In genomic region chr5:103835471-103836147, GRCm38 (mm10) we compare ENCODE assay signal across 18 mouse cellular contexts.
DNase-seq lines count a peak whose midpoint lies in the region; ATAC-seq lines count a peak whose summit lies in the region.
"Had no signal": no experiment of that assay in that cellular context is flagged by ENCODE, and none has a peak within 500 bp of the region (broad histone marks: within the 10 kb centered on the region; RNA-seq: fewer than 3 reads in every experiment).

No protein-coding gene starts in this region.

- H3K9ac ChIP-seq in forebrain, embryonic 12.5 days: no peak overlapping the region
- no peak overlapping the region for H3K9ac ChIP-seq in forebrain, embryonic 11.5 days (ENCODE audit: low read length)
- no peak overlapping the region for H3K9ac ChIP-seq in forebrain, embryonic 14.5 days (ENCODE audit: low read length)
- H3K9ac ChIP-seq in kidney, embryonic 15.5 days: no peak overlapping the region
- H3K9ac ChIP-seq: embryonic facial prominence, embryonic 15.5 days; intestine, embryonic 15.5 days; neural tube, embryonic 13.5 days had no signal

- no peaks in the 10 kb centered on the region for H3K4me1 ChIP-seq in forebrain, embryonic 12.5 days
- H3K4me1 ChIP-seq in forebrain, embryonic 11.5 days (replicated peaks; ENCODE audit: control insufficient read depth, insufficient read depth, low read length): no peaks in the 10 kb centered on the region
- H3K4me1 ChIP-seq in forebrain, embryonic 14.5 days (ENCODE audit: control insufficient read depth, insufficient read depth, low read length): peaks cover 3% of the 10 kb centered on the region
- peaks cover 40% of the 10 kb centered on the region for H3K4me1 ChIP-seq in kidney, embryonic 15.5 days
- H3K4me1 ChIP-seq: intestine, embryonic 15.5 days had no signal

- WGBS in forebrain, embryonic 12.5 days: 89% methylated on average over 15 of the region's 15 CpGs
- 87% methylated on average over 15 of the region's 15 CpGs for WGBS in forebrain, embryonic 11.5 days
- WGBS in forebrain, embryonic 14.5 days: 68% methylated on average over 15 of the region's 15 CpGs
- 57% methylated on average over 15 of the region's 15 CpGs for whole genome bisulfite sequencing in kidney, embryonic 15.5 days

- no peak overlapping the region for H3K4me2 ChIP-seq in forebrain, embryonic 12.5 days
- H3K4me2 ChIP-seq in forebrain, embryonic 11.5 days (ENCODE audit: low read depth, low read length, severe bottlenecking): no peak overlapping the region
- no peak overlapping the region for H3K4me2 ChIP-seq in forebrain, embryonic 14.5 days (ENCODE audit: low read length)
- peak overlapping the region; percentile 4; the same call in 1 of the 2 replicates for H3K4me2 ChIP-seq in kidney, embryonic 15.5 days
- H3K4me2 ChIP-seq: embryonic facial prominence, embryonic 15.5 days; intestine, embryonic 15.5 days; neural tube, embryonic 13.5 days had no signal

- DNase-seq in forebrain, embryonic 11.5 days (ENCODE audit: low spot score): no peak
- DNase-seq in kidney, adult 18-20 months: peak; percentile 64
- no peak for DNase-seq in kidney, postnatal 4 days
- DNase-seq in forebrain, embryonic 14.5 days (ENCODE audit: low spot score): peak; percentile 49
- no peak for DNase-seq in ovary, postnatal 10 days (ENCODE audit: low spot score)
- DNase-seq: adrenal gland, postnatal 36 days; B cell, adult 2 months; lung, adult 18-20 months; lung, postnatal 4 days; retina, postnatal 1 day had no signal

- H3K9me3 ChIP-seq in forebrain, embryonic 12.5 days: no peaks in the 10 kb centered on the region
- H3K9me3 ChIP-seq in forebrain, embryonic 11.5 days (ENCODE audit: control insufficient read depth, low read length): no peaks in the 10 kb centered on the region
- H3K9me3 ChIP-seq in forebrain, embryonic 14.5 days (replicated peaks; ENCODE audit: control insufficient read depth, low read length): no peaks in the 10 kb centered on the region
- no peaks in the 10 kb centered on the region for H3K9me3 ChIP-seq in kidney, embryonic 15.5 days (replicated peaks)
- H3K9me3 ChIP-seq: embryonic facial prominence, embryonic 15.5 days; hindbrain, embryonic 10.5 days; intestine, embryonic 15.5 days; neural tube, embryonic 13.5 days had no signal

- no peak overlapping the region for H3K4me3 ChIP-seq in forebrain, embryonic 12.5 days (replicated peaks)
- no peak overlapping the region for H3K4me3 ChIP-seq in forebrain, embryonic 11.5 days (ENCODE audit: low read depth, low read length)
- H3K4me3 ChIP-seq in forebrain, embryonic 14.5 days (ENCODE audit: low read depth, low read length): no peak overlapping the region
- H3K4me3 ChIP-seq in kidney, embryonic 15.5 days (replicated peaks): no peak overlapping the region
- H3K4me3 ChIP-seq: embryonic facial prominence, embryonic 15.5 days; heart, adult 2 months; hindbrain, embryonic 10.5 days; intestine, embryonic 15.5 days; neural tube, embryonic 13.5 days had no signal

- peaks cover 5% of the 10 kb centered on the region; the same call in 1 of the 2 replicates for H3K36me3 ChIP-seq in forebrain, embryonic 12.5 days (replicated peaks)
- no peaks in the 10 kb centered on the region; the same call in 1 of the 2 replicates for H3K36me3 ChIP-seq in forebrain, embryonic 11.5 days (ENCODE audit: control insufficient read depth, insufficient read depth, low read length)
- 0 out of 2 replicates have a peak, but pooled peaks cover 4% of the 10 kb centered on the region for H3K36me3 ChIP-seq in forebrain, embryonic 14.5 days (ENCODE audit: control insufficient read depth, insufficient read depth, low read length)
- H3K36me3 ChIP-seq in kidney, embryonic 15.5 days: peaks cover 34% of the 10 kb centered on the region

- H3K27me3 ChIP-seq in forebrain, embryonic 12.5 days: no peaks in the 10 kb centered on the region
- no peaks in the 10 kb centered on the region for H3K27me3 ChIP-seq in forebrain, embryonic 11.5 days (ENCODE audit: control insufficient read depth, insufficient read depth, low read length)
- H3K27me3 ChIP-seq in forebrain, embryonic 14.5 days (replicated peaks; ENCODE audit: control insufficient read depth, insufficient read depth, low read length): no peaks in the 10 kb centered on the region
- no peaks in the 10 kb centered on the region for H3K27me3 ChIP-seq in kidney, embryonic 15.5 days
- H3K27me3 ChIP-seq: embryonic facial prominence, embryonic 15.5 days; intestine, embryonic 15.5 days; neural tube, embryonic 13.5 days had no signal

- no peak for ATAC-seq in forebrain, embryonic 12.5 days (ENCODE audit: low FRiP score)
- ATAC-seq in forebrain, embryonic 11.5 days (replicated peaks; ENCODE audit: low FRiP score): no peak
- ATAC-seq in forebrain, embryonic 14.5 days: peak; percentile 37; the same call in 1 of the 2 replicates
- ATAC-seq in kidney, embryonic 15.5 days (replicated peaks; ENCODE audit: low FRiP score): no peak
- ATAC-seq in activated CD4-positive, CD25-positive, alpha-beta regulatory T cell, adult 4 months: no peak
- ATAC-seq: intestine, embryonic 15.5 days had no signal

- 0 out of 2 replicates have a peak overlapping the region, but pooled peaks have one; percentile 25 for H3K27ac ChIP-seq in forebrain, embryonic 12.5 days
- no peak overlapping the region for H3K27ac ChIP-seq in forebrain, embryonic 11.5 days (ENCODE audit: low read depth, low read length)
- no peak overlapping the region for H3K27ac ChIP-seq in forebrain, embryonic 14.5 days (ENCODE audit: low read depth, low read length)
- H3K27ac ChIP-seq in kidney, embryonic 15.5 days: peak overlapping the region; percentile 85
- H3K27ac ChIP-seq: embryonic facial prominence, embryonic 15.5 days; heart, adult 2 months; hindbrain, embryonic 10.5 days; intestine, embryonic 15.5 days; neural tube, embryonic 13.5 days had no signal

Comparison
In these comparisons a context has a peak if more than half of its experiments do, and no peak if none do; other contexts are left out.
1. H3K27ac ChIP-seq: peak in forebrain, embryonic 12.5 days (single experiment) and kidney, embryonic 15.5 days (single experiment); none in forebrain, embryonic 11.5 days (single experiment) and forebrain, embryonic 14.5 days (single experiment).
2. DNase-seq: peak in kidney, adult 18-20 months (single experiment) and forebrain, embryonic 14.5 days (single experiment); none in forebrain, embryonic 11.5 days (single experiment), kidney, postnatal 4 days (0 of 2) and ovary, postnatal 10 days (single experiment).